Comparison of ENCODE assay signal across 26 mouse cellular contexts in genomic region chr9:50311036-50311545, GRCm38 (mm10). TPM values are rescaled to one million over a fixed set of nuclear protein-coding genes. Genes with fewer than 3 reads are reported as not detected.
A peak's percentile ranks its signal among the peaks of the same experiment; 100 is the strongest.
DNase-seq lines count a peak whose midpoint lies in the region; ATAC-seq lines count a peak whose summit lies in the region.
"Had no signal": no experiment of that assay in that cellular context is flagged by ENCODE, and none has a peak within 500 bp of the region (broad histone marks: within the 10 kb centered on the region; RNA-seq: fewer than 3 reads in every experiment).

No protein-coding gene starts in this region.

- peak overlapping the region; percentile 11; the same call in 1 of the 2 replicates for H3K27ac ChIP-seq in neural tube, embryonic 13.5 days (replicated peaks)
- H3K27ac ChIP-seq: embryonic facial prominence, embryonic 15.5 days; heart, adult 2 months; hindbrain, embryonic 12.5 days; hindbrain, postnatal 0 days had no signal

- peak; percentile 61 for DNase-seq in heart, adult 11 months
- no peak for DNase-seq in heart, adult 9 months (ENCODE audit: low spot score in 2 of 2)
- DNase-seq in neural tube, embryonic 10.5 days (ENCODE audit: extremely low spot score, low spot score), result no peak
- DNase-seq in retina, postnatal 1 day, result peak; percentile 94
- no peak for DNase-seq in frontal cortex, postnatal 25 days (ENCODE audit: low spot score in 2 of 2)
- DNase-seq: adrenal gland, adult 2 months; adrenal gland, postnatal 14 days; B cell, adult 2 months; cerebellum, adult 11-12 months; cerebellum, adult 8-10 months; cerebellum, postnatal 10 days; cerebellum, postnatal 36 days; embryo, embryonic 11 days; forebrain, postnatal 0 days; gastrocnemius, postnatal 25 days; heart, adult 2 months had no signal

- no peak overlapping the region for H3K9ac ChIP-seq in neural tube, embryonic 13.5 days
- H3K9ac ChIP-seq: embryonic facial prominence, embryonic 15.5 days; forebrain, postnatal 0 days; hindbrain, embryonic 12.5 days had no signal

- 23% methylated on average over 6 of the region's 6 CpGs for WGBS in neural tube, embryonic 13.5 days

- no peaks in the 10 kb centered on the region for H3K36me3 ChIP-seq in neural tube, embryonic 13.5 days
- H3K36me3 ChIP-seq: embryonic facial prominence, embryonic 15.5 days; G1E; hindbrain, embryonic 12.5 days had no signal

- no peak overlapping the region for H3K4me3 ChIP-seq in neural tube, embryonic 13.5 days
- H3K4me3 ChIP-seq: embryonic facial prominence, embryonic 15.5 days; heart, adult 2 months; hindbrain, embryonic 12.5 days had no signal

- H3K9me3 ChIP-seq in neural tube, embryonic 13.5 days, result no peaks in the 10 kb centered on the region
- H3K9me3 ChIP-seq: embryonic facial prominence, embryonic 15.5 days; hindbrain, embryonic 12.5 days had no signal

- peaks cover 32% of the 10 kb centered on the region for H3K4me1 ChIP-seq in neural tube, embryonic 13.5 days (replicated peaks)
- H3K4me1 ChIP-seq: embryonic facial prominence, embryonic 15.5 days had no signal

- H3K4me2 ChIP-seq in neural tube, embryonic 13.5 days, result no peak overlapping the region
- H3K4me2 ChIP-seq: embryonic facial prominence, embryonic 15.5 days; heart, embryonic 11.5 days; hindbrain, embryonic 12.5 days had no signal

- peak; percentile 74 for ATAC-seq in neural tube, embryonic 13.5 days (ENCODE audit: low read depth)
- ATAC-seq: forebrain, embryonic 14.5 days; forebrain, postnatal 0 days; hindbrain, postnatal 0 days; inflammation-experienced regulatory T-cells, adult 6 months; intestine, embryonic 16.5 days had no signal

- H3K27me3 ChIP-seq in neural tube, embryonic 13.5 days, result no peaks in the 10 kb centered on the region
- H3K27me3 ChIP-seq: CH12.LX; embryonic facial prominence, embryonic 15.5 days; hindbrain, embryonic 12.5 days had no signal

RNA-seq across cellular contexts. Expression of gene Rpl10-ps3, which starts 33.7 kb away (rescaled TPM):
- polyA plus RNA-seq in neural tube, embryonic 13.5 days (2015; fragmentation: Nextera tagmentation; extraction: Ambion mirVana), result 167 and 207 TPM in 2 replicates

Comparison
In these comparisons a context has a peak if more than half of its experiments do, and no peak if none do; other contexts are left out.
1. DNase-seq: peak in heart, adult 11 months (single experiment) and retina, postnatal 1 day (single experiment); none in heart, adult 9 months (0 of 2), neural tube, embryonic 10.5 days (single experiment) and frontal cortex, postnatal 25 days (0 of 2).